Mouse (Mus musculus): ENCODE measurements at regions not wholly inside any gene's neighbourhood (a gene's known extent, or its start where the extent isn't known, plus 50 kb on each side); places are given as distances from the start of the nearest gene placed in this dataset.

- no peak for TF ChIP-seq CTCF (IDR thresholded peaks at IDR 0.05; ENCODE audit: borderline replicate concordance, insufficient read depth, low read length)
- no peak for TF ChIP-seq POLR2A (IDR thresholded peaks at IDR 0.05; ENCODE audit: low read depth, low read length)
These were observed 139.5 kb upstream of the Tle3 start for GRCm38 (mm10) chr9:61232630-61233029.

Measured in embryonic fibroblast, embryonic 13.5 days (primary cell).